In the genomic region with DNA sequence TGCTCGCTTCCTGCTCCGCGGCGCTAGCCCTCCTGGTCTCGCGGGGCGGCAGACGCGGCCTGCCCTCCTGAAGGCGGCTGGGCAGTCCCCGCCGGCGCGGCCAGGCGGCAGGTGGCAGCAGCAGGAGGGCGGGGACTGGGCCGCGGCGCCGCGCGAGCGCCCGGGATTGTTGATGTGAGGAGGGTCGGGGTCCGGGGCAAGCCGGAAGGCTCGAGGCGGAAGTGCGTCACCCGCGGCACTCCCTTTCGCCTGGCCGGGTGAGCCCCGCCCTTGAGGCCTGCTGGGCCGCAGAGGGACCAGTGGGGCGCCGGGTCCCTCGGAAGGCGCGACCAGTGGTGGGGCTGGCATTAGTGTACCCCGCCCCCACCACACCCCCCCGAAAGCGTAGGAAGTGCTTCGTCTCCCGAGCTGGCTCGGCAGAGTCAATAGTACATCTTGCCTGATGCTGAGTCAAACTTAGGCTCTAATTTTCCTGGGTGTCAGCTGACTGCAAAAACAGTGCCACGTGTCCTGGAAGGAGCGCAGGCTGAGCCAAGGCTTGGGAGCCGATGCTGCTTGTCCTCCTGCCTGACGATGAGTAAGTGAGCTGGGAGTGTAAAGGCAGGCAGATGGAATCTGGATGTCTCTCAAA, we compare ENCODE assay signal across 8 mouse cellular contexts. TPM values are rescaled to one million over a fixed set of nuclear protein-coding genes. Genes with fewer than 3 reads are reported as not detected.
DNase-seq lines count a peak whose midpoint lies in the region; ATAC-seq and TF ChIP-seq lines count a peak whose summit lies in the region.

A gene (minus strand): TSS at position 210 of the 631 bp plus-strand sequence.

- 0 out of 2 replicates have a peak, but pooled peaks cover 3% of the 10 kb centered on the region for H3K9me3 ChIP-seq in E14TG2a.4 (ENCODE audit: low read length)
- no peaks in the 10 kb centered on the region for H3K9me3 ChIP-seq in forebrain, embryonic 13.5 days (replicated peaks)
- no peaks in the 10 kb centered on the region for H3K9me3 ChIP-seq in neural tube, embryonic 15.5 days (replicated peaks)

- intact Hi-C loops in heart, postnatal 10 days (cut with DNase I): loop anchor here (5.0 kb wide), 2 partner anchors 101 to 331 kb away; a partner anchor contains a TSS

- H3K27ac ChIP-seq in forebrain, embryonic 13.5 days: peak within 1 kb of the TSS; percentile 97
- H3K27ac ChIP-seq in neural tube, embryonic 15.5 days (replicated peaks): peak within 1 kb of the TSS; percentile 97

- no peaks in the 10 kb centered on the region for H3K27me3 ChIP-seq in E14TG2a.4 (ENCODE audit: insufficient read depth, low read length)
- H3K27me3 ChIP-seq in forebrain, embryonic 13.5 days: no peaks in the 10 kb centered on the region
- H3K27me3 ChIP-seq in neural tube, embryonic 15.5 days (replicated peaks): no peaks in the 10 kb centered on the region

- peak within 1 kb of the TSS; percentile 97 for H3K9ac ChIP-seq in forebrain, embryonic 13.5 days
- H3K9ac ChIP-seq in neural tube, embryonic 15.5 days (replicated peaks): peak within 1 kb of the TSS; percentile 97

- ATAC-seq in forebrain, embryonic 13.5 days: peak; percentile 99
- peak; percentile 99 for ATAC-seq in neural tube, embryonic 15.5 days (ENCODE audit: low FRiP score)

- peak; percentile 83 for DNase-seq in c-Kit-positive CD71-positive TER-119-positive erythroid progenitor cells, embryonic 14.5 days (ENCODE audit: low spot score)
- peak; percentile 95 for DNase-seq in heart, postnatal 10 days
- peak; percentile 91 for DNase-seq in layer of hippocampus, adult 11-12 months (ENCODE audit: low spot score)
- peak; percentile 96 for DNase-seq in lung, adult 18-20 months
- DNase-seq in testis, postnatal 14 days (ENCODE audit: low spot score): peak; percentile 95

- no peak for TF ChIP-seq CTCF in E14TG2a.4 (conservative IDR thresholded peaks at IDR 0.05; ENCODE audit: low read length)

- H3K4me1 ChIP-seq in E14TG2a.4 (replicated peaks; ENCODE audit: low read depth, low read length): peaks cover 28% of the 10 kb centered on the region
- H3K4me1 ChIP-seq in forebrain, embryonic 13.5 days: peaks cover 35% of the 10 kb centered on the region
- H3K4me1 ChIP-seq in neural tube, embryonic 15.5 days: peaks cover 30% of the 10 kb centered on the region

- peak within 1 kb of the TSS; percentile 79 for H3K4me2 ChIP-seq in forebrain, embryonic 13.5 days
- peak within 1 kb of the TSS; percentile 76 for H3K4me2 ChIP-seq in neural tube, embryonic 15.5 days

- peak within 1 kb of the TSS; percentile 88 for H3K4me3 ChIP-seq in E14TG2a.4 (replicated peaks; ENCODE audit: low read length)
- peak within 1 kb of the TSS; percentile 93 for H3K4me3 ChIP-seq in forebrain, embryonic 13.5 days
- peak within 1 kb of the TSS; percentile 77 for H3K4me3 ChIP-seq in neural tube, embryonic 15.5 days (replicated peaks)

- under 1% methylated on average over 36 of the region's 51 CpGs for WGBS in forebrain, embryonic 13.5 days
- WGBS in neural tube, embryonic 15.5 days: 0% methylated on average over 46 of the region's 51 CpGs

- H3K36me3 ChIP-seq in E14TG2a.4 (ENCODE audit: insufficient read depth, low read length): 0 out of 2 replicates have a peak, but pooled peaks cover 4% of the 10 kb centered on the region
- H3K36me3 ChIP-seq in forebrain, embryonic 13.5 days (ENCODE audit: poor library complexity, severe bottlenecking): no peaks in the 10 kb centered on the region
- H3K36me3 ChIP-seq in neural tube, embryonic 15.5 days: no peaks in the 10 kb centered on the region

RNA-seq across cellular contexts. Expression of the gene that starts here (rescaled TPM):
- polyA plus RNA-seq in forebrain, embryonic 13.5 days (2015; fragmentation: Nextera tagmentation; extraction: Ambion mirVana): 31.7 and 33.5 TPM in 2 replicates
- total RNA-seq in heart, postnatal 10 days (2021): 10 to 100 TPM; 40.4 to 42.1 TPM
- polyA plus RNA-seq in neural tube, embryonic 15.5 days (2015; fragmentation: Nextera tagmentation; extraction: Ambion mirVana): 31.6 and 33.9 TPM in 2 replicates

Comparison
In these comparisons a context has a peak if more than half of its experiments do, and no peak if none do; other contexts are left out.
1. Peak in every context shown above with its lines: DNase-seq, ATAC-seq, H3K4me3 ChIP-seq and H3K27ac ChIP-seq.